Mouse (Mus musculus): ENCODE measurements around the gene Stap2. TPM values are rescaled to one million over a fixed set of nuclear protein-coding genes. Genes with fewer than 3 reads are reported as not detected.

Stap2 gene
- polyA plus RNA-seq, 1 experiment from 2014 or later = 25.9 TPM

GRCm38 (mm10) chr17:56036176-56036900, 31.0 kb upstream of the Stap2 start, which contains the start of gene Sh3gl1:
Gene Sh3gl1 (minus strand): TSS chr17:56036635.
- Histone ChIP-seq H3K4me2 (ENCODE audit: low read length) (peak within 1 kb of the TSS; percentile 75), H3K9ac (ENCODE audit: low read length) (peak within 1 kb of the TSS; percentile 90), H3K4me3 (ENCODE audit: low read depth, low read length) (peak within 1 kb of the TSS; percentile 70), H3K27me3 (replicated peaks; ENCODE audit: control insufficient read depth, insufficient read depth, low read length) (no peaks in the 10 kb centered on the region), H3K9me3 (ENCODE audit: control insufficient read depth, low read length) (no peaks in the 10 kb centered on the region), H3K27ac (ENCODE audit: low read depth) (peak within 1 kb of the TSS; percentile 73), H3K36me3 (ENCODE audit: control insufficient read depth, insufficient read depth, low read length) (peaks cover 12% of the 10 kb centered on the region; the same call in 1 of the 2 replicates), H3K4me1 (replicated peaks; ENCODE audit: control insufficient read depth, insufficient read depth, low read length) (peaks cover 32% of the 10 kb centered on the region)
- WGBS = under 1% methylated on average over 73 of the region's 74 CpGs
- ATAC-seq (replicated peaks; ENCODE audit: low FRiP score, low TSS enrichment, low read depth) (peak; percentile 85), DNase-seq (ENCODE audit: low spot score) (peak; percentile 98)

- no peaks in the 10 kb centered on the region for H3K9me3 ChIP-seq (ENCODE audit: control insufficient read depth, low read length)
- no peak for ATAC-seq (replicated peaks; ENCODE audit: low FRiP score, low TSS enrichment, low read depth)
- H3K27ac ChIP-seq (ENCODE audit: low read depth) = no peak overlapping the region
- no peak for DNase-seq (ENCODE audit: low spot score)
- H3K4me2 ChIP-seq (ENCODE audit: low read length) = peak overlapping the region; percentile 75
- H3K27me3 ChIP-seq (replicated peaks; ENCODE audit: control insufficient read depth, insufficient read depth, low read length) = no peaks in the 10 kb centered on the region
- WGBS = 64% methylated on average over 4 of the region's 4 CpGs
- peak overlapping the region; percentile 90 for H3K9ac ChIP-seq (ENCODE audit: low read length)
- peaks cover 28% of the 10 kb centered on the region for H3K4me1 ChIP-seq (replicated peaks; ENCODE audit: control insufficient read depth, insufficient read depth, low read length)
- H3K4me3 ChIP-seq (ENCODE audit: low read depth, low read length) = peak overlapping the region; percentile 70
- H3K36me3 ChIP-seq (ENCODE audit: control insufficient read depth, insufficient read depth, low read length) = peaks cover 12% of the 10 kb centered on the region; the same call in 1 of the 2 replicates
Observed at GRCm38 (mm10) chr17:56035216-56035615, 29.8 kb upstream of the Stap2 start.

GRCm38 (mm10) chr17:56034726-56035100, 29.3 kb upstream of the Stap2 start:
- Histone ChIP-seq H3K9me3 (ENCODE audit: control insufficient read depth, low read length) (no peaks in the 10 kb centered on the region), H3K27me3 (replicated peaks; ENCODE audit: control insufficient read depth, insufficient read depth, low read length) (no peaks in the 10 kb centered on the region), H3K4me2 (ENCODE audit: low read length) (peak overlapping the region; percentile 75), H3K4me3 (ENCODE audit: low read depth, low read length) (peak overlapping the region; percentile 70; the same call in 1 of the 2 replicates), H3K4me1 (replicated peaks; ENCODE audit: control insufficient read depth, insufficient read depth, low read length) (peaks cover 28% of the 10 kb centered on the region), H3K36me3 (ENCODE audit: control insufficient read depth, insufficient read depth, low read length) (peaks cover 12% of the 10 kb centered on the region; the same call in 1 of the 2 replicates), H3K27ac (ENCODE audit: low read depth) (no peak overlapping the region), H3K9ac (ENCODE audit: low read length) (no peak overlapping the region)
- DNase-seq (ENCODE audit: low spot score) = no peak
- no peak for ATAC-seq (replicated peaks; ENCODE audit: low FRiP score, low TSS enrichment, low read depth)
- WGBS = 88% methylated on average over 6 of the region's 6 CpGs

- Histone ChIP-seq H3K9ac (ENCODE audit: low read length) (no peak overlapping the region), H3K27me3 (replicated peaks; ENCODE audit: control insufficient read depth, insufficient read depth, low read length) (no peaks in the 10 kb centered on the region), H3K36me3 (ENCODE audit: control insufficient read depth, insufficient read depth, low read length) (peaks cover 17% of the 10 kb centered on the region; the same call in 1 of the 2 replicates), H3K4me3 (ENCODE audit: low read depth, low read length) (no peak overlapping the region), H3K27ac (ENCODE audit: low read depth) (no peak overlapping the region), H3K4me2 (ENCODE audit: low read length) (no peak overlapping the region), H3K4me1 (replicated peaks; ENCODE audit: control insufficient read depth, insufficient read depth, low read length) (peaks cover 28% of the 10 kb centered on the region), H3K9me3 (ENCODE audit: control insufficient read depth, low read length) (no peaks in the 10 kb centered on the region)
- ATAC-seq (replicated peaks; ENCODE audit: low FRiP score, low TSS enrichment, low read depth) = no peak
- no peak for DNase-seq (ENCODE audit: low spot score)
- WGBS = 87% methylated on average over 7 of the region's 7 CpGs
Observed at GRCm38 (mm10) chr17:56034040-56034725, 28.8 kb upstream of the Stap2 start.

- Histone ChIP-seq H3K27me3 (replicated peaks; ENCODE audit: control insufficient read depth, insufficient read depth, low read length) (no peaks in the 10 kb centered on the region), H3K4me3 (ENCODE audit: low read depth, low read length) (no peak overlapping the region), H3K27ac (ENCODE audit: low read depth) (no peak overlapping the region), H3K9me3 (ENCODE audit: control insufficient read depth, low read length) (no peaks in the 10 kb centered on the region), H3K4me1 (replicated peaks; ENCODE audit: control insufficient read depth, insufficient read depth, low read length) (peaks cover 28% of the 10 kb centered on the region), H3K4me2 (ENCODE audit: low read length) (no peak overlapping the region), H3K36me3 (ENCODE audit: control insufficient read depth, insufficient read depth, low read length) (peaks cover 30% of the 10 kb centered on the region), H3K9ac (ENCODE audit: low read length) (no peak overlapping the region)
- 80% methylated on average over 7 of the region's 7 CpGs for WGBS
- DNase-seq (ENCODE audit: low spot score) (no peak), ATAC-seq (replicated peaks; ENCODE audit: low FRiP score, low TSS enrichment, low read depth) (no peak)
Observed at GRCm38 (mm10) chr17:56032831-56033230, 27.4 kb upstream of the Stap2 start.

GRCm38 (mm10) chr17:56032127-56032733, 26.8 kb upstream of the Stap2 start:
- H3K4me2 ChIP-seq (ENCODE audit: low read length) = no peak overlapping the region

GRCm38 (mm10) chr17:56031431-56031830, 26.0 kb upstream of the Stap2 start:
- no peak overlapping the region for H3K4me3 ChIP-seq (ENCODE audit: low read depth, low read length)
- H3K4me2 ChIP-seq (ENCODE audit: low read length) = no peak overlapping the region
- peaks cover 21% of the 10 kb centered on the region for H3K4me1 ChIP-seq (replicated peaks; ENCODE audit: control insufficient read depth, insufficient read depth, low read length)
- peaks cover 36% of the 10 kb centered on the region for H3K36me3 ChIP-seq (ENCODE audit: control insufficient read depth, insufficient read depth, low read length)
- H3K27me3 ChIP-seq (replicated peaks; ENCODE audit: control insufficient read depth, insufficient read depth, low read length) = no peaks in the 10 kb centered on the region
- H3K9me3 ChIP-seq (ENCODE audit: control insufficient read depth, low read length) = no peaks in the 10 kb centered on the region
- 85% methylated on average over 7 of the region's 7 CpGs for WGBS
- H3K9ac ChIP-seq (ENCODE audit: low read length) = no peak overlapping the region
- H3K27ac ChIP-seq (ENCODE audit: low read depth) = no peak overlapping the region
- DNase-seq (ENCODE audit: low spot score) (no peak), ATAC-seq (replicated peaks; ENCODE audit: low FRiP score, low TSS enrichment, low read depth) (no peak)

More at GRCm38 (mm10) chr17:56032127-56032733, 26.8 kb upstream of the Stap2 start:
- H3K4me1 ChIP-seq (replicated peaks; ENCODE audit: control insufficient read depth, insufficient read depth, low read length) = peaks cover 25% of the 10 kb centered on the region
- DNase-seq (ENCODE audit: low spot score) (no peak), ATAC-seq (replicated peaks; ENCODE audit: low FRiP score, low TSS enrichment, low read depth) (no peak)
- no peak overlapping the region for H3K4me3 ChIP-seq (ENCODE audit: low read depth, low read length)
- peaks cover 34% of the 10 kb centered on the region for H3K36me3 ChIP-seq (ENCODE audit: control insufficient read depth, insufficient read depth, low read length)
- H3K9ac ChIP-seq (ENCODE audit: low read length) = no peak overlapping the region
- no peak overlapping the region for H3K27ac ChIP-seq (ENCODE audit: low read depth)
- H3K27me3 ChIP-seq (replicated peaks; ENCODE audit: control insufficient read depth, insufficient read depth, low read length) = no peaks in the 10 kb centered on the region
- WGBS = 69% methylated on average over 6 of the region's 6 CpGs
- no peaks in the 10 kb centered on the region for H3K9me3 ChIP-seq (ENCODE audit: control insufficient read depth, low read length)

GRCm38 (mm10) chr17:56030919-56031318, 25.5 kb upstream of the Stap2 start:
- DNase-seq (ENCODE audit: low spot score) (no peak), ATAC-seq (replicated peaks; ENCODE audit: low FRiP score, low TSS enrichment, low read depth) (no peak)
- no peak overlapping the region for H3K9ac ChIP-seq (ENCODE audit: low read length)
- H3K4me2 ChIP-seq (ENCODE audit: low read length) = no peak overlapping the region
- no peaks in the 10 kb centered on the region for H3K27me3 ChIP-seq (replicated peaks; ENCODE audit: control insufficient read depth, insufficient read depth, low read length)
- H3K4me3 ChIP-seq (ENCODE audit: low read depth, low read length) = no peak overlapping the region
- 63% methylated on average over 5 of the region's 5 CpGs for WGBS
- H3K4me1 ChIP-seq (replicated peaks; ENCODE audit: control insufficient read depth, insufficient read depth, low read length) = peaks cover 21% of the 10 kb centered on the region
- H3K27ac ChIP-seq (ENCODE audit: low read depth) = no peak overlapping the region
- no peaks in the 10 kb centered on the region for H3K9me3 ChIP-seq (ENCODE audit: control insufficient read depth, low read length)
- H3K36me3 ChIP-seq (ENCODE audit: control insufficient read depth, insufficient read depth, low read length) = peaks cover 36% of the 10 kb centered on the region
